16 mouse cellular contexts compared by ENCODE assay signal in genomic region chr7:113739181-113739580, GRCm38 (mm10). TPM values are rescaled to one million over a fixed set of nuclear protein-coding genes. Genes with fewer than 3 reads are reported as not detected.
DNase-seq lines count a peak whose midpoint lies in the region; ATAC-seq and TF ChIP-seq lines count a peak whose summit lies in the region.
"Had no signal": no experiment of that assay in that cellular context is flagged by ENCODE, and none has a peak within 500 bp of the region (broad histone marks: within the 10 kb centered on the region; RNA-seq: fewer than 3 reads in every experiment).

No protein-coding gene starts in this region.

- H3K4me1 ChIP-seq in forebrain, embryonic 13.5 days = no peaks in the 10 kb centered on the region
- H3K4me1 ChIP-seq: neural tube, embryonic 15.5 days had no signal

- no peaks in the 10 kb centered on the region for H3K27me3 ChIP-seq in C2C12 (ENCODE audit: control insufficient read depth, insufficient read depth, insufficient read length)
- no peaks in the 10 kb centered on the region for H3K27me3 ChIP-seq in forebrain, embryonic 13.5 days
- H3K27me3 ChIP-seq: hindbrain, embryonic 12.5 days; neural tube, embryonic 15.5 days had no signal

- H3K27ac ChIP-seq in forebrain, embryonic 13.5 days = no peak overlapping the region
- H3K27ac ChIP-seq: embryonic facial prominence, embryonic 10.5 days; hindbrain, embryonic 12.5 days; liver, embryonic 14.5 days; neural tube, embryonic 15.5 days had no signal

- H3ac ChIP-seq in C2C12 (ENCODE audit: control insufficient read depth, insufficient read length, low read depth) = no peak overlapping the region

- no peaks in the 10 kb centered on the region for H3K79me2 ChIP-seq in C2C12 (ENCODE audit: control insufficient read depth, insufficient read depth)

- WGBS in forebrain, embryonic 13.5 days = 87% methylated on average over 7 of the region's 7 CpGs

- intact Hi-C loops in left cerebral cortex, postnatal 14 days (cut with DNase I) = no loop called here

- no peak overlapping the region for H3K4me2 ChIP-seq in forebrain, embryonic 13.5 days
- H3K4me2 ChIP-seq: hindbrain, embryonic 12.5 days; neural tube, embryonic 15.5 days had no signal

- TF ChIP-seq CTCF in C2C12 (IDR thresholded peaks at IDR 0.05; ENCODE audit: control insufficient read depth, insufficient read depth, insufficient read length) = no peak

- no peaks in the 10 kb centered on the region for H3K9me3 ChIP-seq in forebrain, embryonic 13.5 days (replicated peaks)
- H3K9me3 ChIP-seq: embryonic facial prominence, embryonic 10.5 days; neural tube, embryonic 15.5 days had no signal

- H3K36me3 ChIP-seq in C2C12 (ENCODE audit: control insufficient read depth, insufficient read depth) = no peaks in the 10 kb centered on the region
- no peaks in the 10 kb centered on the region for H3K36me3 ChIP-seq in forebrain, embryonic 13.5 days (ENCODE audit: poor library complexity, severe bottlenecking)
- H3K36me3 ChIP-seq: embryonic facial prominence, embryonic 10.5 days; hindbrain, embryonic 12.5 days; neural tube, embryonic 15.5 days had no signal

- no peaks in the 10 kb centered on the region for H3K79me3 ChIP-seq in C2C12 (ENCODE audit: low read depth)

- H3K4me3 ChIP-seq in C2C12 (ENCODE audit: insufficient read depth, poor library complexity, severe bottlenecking) = no peak overlapping the region
- no peak overlapping the region for H3K4me3 ChIP-seq in forebrain, embryonic 13.5 days
- H3K4me3 ChIP-seq: embryonic facial prominence, embryonic 10.5 days; hindbrain, embryonic 12.5 days; neural tube, embryonic 15.5 days had no signal

- no peak for ATAC-seq in forebrain, embryonic 13.5 days

- H3K9ac ChIP-seq in forebrain, embryonic 13.5 days = no peak overlapping the region
- H3K9ac ChIP-seq: hindbrain, embryonic 12.5 days; liver, embryonic 14.5 days; neural tube, embryonic 15.5 days had no signal

- peak; percentile 40 to 48 for DNase-seq in layer of hippocampus, adult 8-10 months (ENCODE audit: low spot score in 2 of 2)
- DNase-seq in layer of hippocampus, postnatal 25 days (ENCODE audit: extremely low spot score in 1 of 2, low spot score in 1 of 2) = no peak
- DNase-seq in adrenal gland, postnatal 36 days = peak; percentile 37 to 43
- peak; percentile 11 to 41 for DNase-seq in left cerebral cortex, postnatal 14 days (ENCODE audit: low spot score in 2 of 2)
- DNase-seq in thymus, adult 18-20 months = no peak
- DNase-seq in cerebellum, postnatal 36 days = no peak
- DNase-seq: cerebellum, adult 9-11 months; gastrocnemius, postnatal 25 days; kidney, adult 2 months; lung, postnatal 4 days had no signal

TF ChIP-seq in C2C12, 6 proteins besides CTCF, POLR2A, EP300 and RAD21:
- no peak for TF ChIP-seq MAX (IDR thresholded peaks at IDR 0.05)
- TF ChIP-seq USF1 (IDR thresholded peaks at IDR 0.05; ENCODE audit: low read depth) = peak; percentile 39

RNA-seq across cellular contexts. Expression of gene Spon1, which starts 26.6 kb away (rescaled TPM):
- 10 to 100 TPM; 54.8 to 58.9 (median 56.4) TPM for total RNA-seq in layer of hippocampus, adult 8-10 months (2022)
- 10 to 100 TPM; 65.9 to 70.7 TPM for total RNA-seq in layer of hippocampus, postnatal 25 days (2021)
- 0.06 TPM for polyA plus RNA-seq in C2C12 (2012; fragmentation: generic; extraction: Trizol)
- total RNA-seq in adrenal gland, postnatal 36 days (2021) = 10 to 100 TPM in 1 of 2 experiments, 1 to 10 TPM in 1; 9.7 to 12.4 TPM
- total RNA-seq in left cerebral cortex, postnatal 14 days (2021) = 10 to 100 TPM; 37.6 to 43.5 TPM
- 7.1 and 12.8 TPM in 2 replicates for polyA plus RNA-seq in forebrain, embryonic 13.5 days (2015; fragmentation: Nextera tagmentation; extraction: Ambion mirVana)

Comparison
In these comparisons a context has a peak if more than half of its experiments do, and no peak if none do; other contexts are left out.
1. DNase-seq: peak in layer of hippocampus, adult 8-10 months (2 of 2), adrenal gland, postnatal 36 days (2 of 2) and left cerebral cortex, postnatal 14 days (2 of 2); none in layer of hippocampus, postnatal 25 days (0 of 2), thymus, adult 18-20 months (0 of 2) and cerebellum, postnatal 36 days (0 of 2).